Mouse (Mus musculus) bone marrow, adult 2 months (tissue): Measurements from ENCODE around the gene Lypd6b. TPM values are rescaled to one million over a fixed set of nuclear protein-coding genes. Genes with fewer than 3 reads are reported as not detected.
A peak's percentile ranks its signal among the peaks of the same experiment; 100 is the strongest.

Experiments used
- H3K27ac ChIP-seq: fragments of 200-500 bp; 2 replicates; pipeline ENCODE4 v1.5.1; 2012; ENCODE audit warnings: low read depth, mild to moderate bottlenecking, control low read depth, inconsistent platforms, low read length; ENCODE audit not compliant: control insufficient read depth, poor library complexity, insufficient read depth
- H3K4me1 ChIP-seq: fragments of 200-500 bp; 2 replicates; pipeline ENCODE4 v1.6.1; 2011; ENCODE audit warnings: low read length; ENCODE audit not compliant: control insufficient read depth, insufficient read depth
- H3K4me3 ChIP-seq: fragments of 200-500 bp; replicated peaks from 2 replicates; pipeline ENCODE3; 2011; ENCODE audit warnings: mild to moderate bottlenecking, low read depth, low read length, control low read depth; ENCODE audit not compliant: control insufficient read depth
- CTCF ChIP-seq: fragments of 200-500 bp; IDR thresholded peaks from 2 replicates; pipeline ENCODE4 v1.5.1; 2011; ENCODE audit warnings: low read length, control low read depth; ENCODE audit not compliant: control insufficient read depth, insufficient read depth
- POLR2A ChIP-seq: fragments of 200-500 bp; IDR thresholded peaks from 2 replicates; pipeline ENCODE4 v1.6.1; 2011; ENCODE audit warnings: low read depth, mild to moderate bottlenecking, control low read depth, low read length, borderline replicate concordance; ENCODE audit not compliant: control insufficient read depth
- WGBS: fragments of 180-500 bp; shearing (Covaris S2); methylation state at CpG from one replicate; pipeline ENCODE4 v1.1.7; 2018; 5-methylcytosine and 5-hydroxymethylcytosine counted together
- polyA plus RNA-seq: library from polyadenylated mRNA; stranded (reverse); fragments of >200 nt; gene quantifications from 2 replicates; pipeline ENCODE4 v1.2.4, GENCODE M21; 2011; ENCODE audit warnings: low replicate concordance; ENCODE audit not compliant: missing spikeins, insufficient read depth, insufficient read length

Lypd6b gene
- polyA plus RNA-seq, 1 experiment = not detected

DNA sequence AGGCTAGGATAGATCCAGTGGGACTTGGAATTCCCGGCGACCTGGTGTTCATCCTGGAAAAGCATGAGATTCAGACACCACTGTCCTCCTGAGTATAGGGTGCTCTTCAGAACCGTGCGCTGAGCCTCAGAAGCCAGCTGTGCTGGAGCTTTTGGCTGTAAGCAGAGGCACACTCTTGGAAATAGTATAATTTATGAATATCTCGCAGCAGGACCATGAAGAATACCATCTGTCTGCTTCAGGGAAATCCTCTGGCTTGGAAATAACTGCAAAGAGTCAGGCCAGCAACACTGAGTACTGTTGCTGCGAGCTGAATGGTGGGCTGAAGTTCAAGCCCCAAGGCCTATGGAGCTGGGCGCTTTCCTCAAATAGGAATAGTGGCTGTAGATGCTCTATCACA, 29.9 kb upstream of the Lypd6b start:
- TF ChIP-seq POLR2A (no peak), CTCF (no peak)
- Histone ChIP-seq H3K4me1 (no peaks in the 10 kb centered on the region), H3K4me3 (no peak overlapping the region), H3K27ac (no peak overlapping the region)
- WGBS = 83% methylated on average over 7 of the region's 7 CpGs

DNA sequence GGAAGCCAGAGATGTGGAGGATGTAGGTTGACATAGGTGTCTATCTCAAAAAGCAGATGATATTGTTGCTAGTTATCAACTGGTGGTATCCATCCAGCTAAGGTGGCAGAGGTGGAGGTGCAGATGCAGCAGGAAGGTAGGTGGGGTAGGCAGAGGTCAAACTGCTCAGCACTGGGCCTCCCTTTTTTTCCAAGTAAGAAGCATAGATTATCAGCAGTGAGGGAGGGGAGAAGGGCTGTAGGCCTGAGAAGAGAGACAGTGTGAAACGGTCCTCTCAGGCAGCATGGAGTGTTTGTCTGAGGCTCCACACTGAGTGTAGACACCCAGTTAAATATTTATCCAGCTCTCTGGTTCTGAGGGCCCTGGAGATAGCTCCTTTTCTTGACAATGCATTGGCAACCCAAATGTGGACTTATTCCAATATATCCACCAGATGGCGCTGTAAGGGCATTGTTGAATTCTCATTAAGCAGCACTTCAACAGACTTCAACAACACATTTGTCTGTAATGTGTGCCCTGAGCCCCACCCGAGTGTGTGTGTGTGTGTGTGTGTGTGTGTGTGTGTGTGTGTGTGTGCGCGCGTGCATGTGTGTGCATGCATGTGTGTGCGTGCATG, 23.0 kb upstream of the Lypd6b start:
- H3K4me1 ChIP-seq = no peaks in the 10 kb centered on the region
- no peak for TF ChIP-seq POLR2A
- peak; percentile 7; the same call in 1 of the 2 replicates for TF ChIP-seq CTCF
- H3K4me3 ChIP-seq = no peak overlapping the region
- WGBS = 38% methylated on average over 7 of the region's 7 CpGs
- H3K27ac ChIP-seq = no peak overlapping the region

DNA sequence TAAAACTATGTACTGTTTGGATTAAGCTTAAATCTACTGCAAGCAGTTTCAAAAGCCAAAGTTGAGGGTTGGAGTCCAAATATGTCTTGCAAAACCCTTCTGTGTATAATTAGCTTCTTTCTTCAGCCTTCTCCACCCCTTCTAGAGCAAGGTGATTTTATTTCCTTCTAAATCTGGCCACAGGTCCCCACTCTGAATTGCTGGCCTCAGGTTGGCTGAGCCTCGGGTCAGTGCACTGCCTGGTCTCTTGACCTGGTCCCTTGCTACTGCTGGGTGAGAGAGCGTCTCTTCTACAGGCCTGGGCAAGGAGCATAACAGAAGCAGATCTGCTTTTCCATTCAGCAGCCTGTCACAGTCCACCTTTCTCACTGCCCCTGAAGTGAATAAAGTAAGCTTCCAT, 18.6 kb upstream of the Lypd6b start:
- H3K27ac ChIP-seq = no peak overlapping the region
- WGBS = 83% methylated on average over 2 of the region's 2 CpGs
- H3K4me3 ChIP-seq = no peak overlapping the region
- H3K4me1 ChIP-seq = peaks cover 1% of the 10 kb centered on the region; the same call in 1 of the 2 replicates
- TF ChIP-seq POLR2A (no peak), CTCF (no peak)

DNA sequence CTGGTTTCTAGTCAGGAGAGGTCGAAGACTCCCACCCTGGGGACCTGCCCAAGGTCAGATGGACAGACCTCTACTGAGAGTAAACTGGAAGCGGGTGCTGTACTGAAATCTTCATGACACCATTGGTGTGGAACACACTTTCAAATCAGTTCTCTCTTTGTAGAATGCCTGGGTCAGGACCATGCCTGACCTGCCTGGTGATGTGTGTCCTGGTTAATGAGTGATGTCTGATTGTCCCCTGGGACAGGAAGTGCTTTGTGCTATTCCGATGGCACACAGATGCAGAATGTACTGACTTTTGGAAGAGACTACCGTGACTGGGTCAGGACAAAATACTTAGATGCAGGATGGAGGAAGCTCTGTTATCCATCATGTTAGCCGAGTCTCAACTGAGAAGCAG, 17.0 kb upstream of the Lypd6b start:
- no peak overlapping the region for H3K4me3 ChIP-seq
- TF ChIP-seq CTCF (no peak), POLR2A (no peak)
- WGBS = 74% methylated on average over 5 of the region's 5 CpGs
- no peak overlapping the region for H3K27ac ChIP-seq
- H3K4me1 ChIP-seq = peaks cover 1% of the 10 kb centered on the region; the same call in 1 of the 2 replicates

DNA sequence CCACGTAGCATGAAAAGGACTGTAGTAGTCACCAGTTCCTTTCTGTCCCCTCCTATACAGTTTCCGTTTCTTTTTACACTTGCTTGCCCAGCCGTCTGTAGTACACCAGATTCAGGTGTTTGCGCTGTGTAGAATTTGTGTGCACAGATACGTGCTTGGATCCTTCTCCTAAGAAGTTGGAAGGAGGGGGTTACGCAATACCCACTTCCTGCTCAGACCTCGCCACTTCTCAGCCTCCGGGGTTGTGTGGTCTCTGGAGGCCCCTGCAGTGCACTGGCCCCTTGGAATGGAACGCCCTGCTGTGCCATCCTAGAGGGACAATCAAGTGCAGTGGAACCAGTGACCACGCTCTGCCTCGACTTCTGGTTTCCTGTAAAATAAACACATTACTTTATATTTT, 16.3 kb upstream of the Lypd6b start:
- Histone ChIP-seq H3K27ac (no peak overlapping the region), H3K4me3 (peak overlapping the region; percentile 9), H3K4me1 (peaks cover 1% of the 10 kb centered on the region; the same call in 1 of the 2 replicates)
- TF ChIP-seq POLR2A (no peak), CTCF (no peak)
- WGBS = 2% methylated on average over 11 of the region's 11 CpGs

DNA sequence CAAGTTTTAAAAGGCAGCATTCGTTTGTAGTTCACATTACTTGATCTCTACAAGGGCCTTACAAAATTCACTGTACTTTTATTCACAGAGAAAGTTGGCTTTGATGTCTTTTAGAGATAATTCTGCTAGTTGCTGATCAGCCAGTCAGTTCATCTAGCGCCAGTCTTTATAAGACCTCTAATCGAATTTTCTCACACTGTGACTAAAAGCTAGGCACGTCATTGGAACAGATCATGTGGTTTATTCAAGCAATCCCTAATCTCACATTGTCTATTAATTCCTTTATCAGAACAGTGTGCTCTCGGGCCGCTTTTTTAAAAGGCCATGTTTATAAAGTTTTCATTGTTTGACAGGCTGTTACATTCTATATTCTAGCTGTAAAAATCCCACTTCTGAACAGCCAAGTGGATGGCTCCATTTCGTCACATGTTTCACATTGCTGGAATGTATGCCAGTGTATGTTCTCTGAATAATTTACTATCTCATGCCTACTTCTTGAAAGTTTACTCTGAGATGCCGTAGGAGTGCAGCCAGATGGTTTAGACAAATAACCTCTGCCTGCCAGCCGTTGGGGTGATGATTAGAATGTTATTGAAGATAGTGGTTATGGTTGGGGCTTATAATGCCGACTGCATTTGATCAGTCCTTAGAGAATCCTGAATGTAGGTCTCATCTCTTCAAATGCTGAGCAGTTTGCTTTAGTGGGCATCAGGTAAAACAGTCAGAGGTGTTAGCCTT, 14.1 kb upstream of the Lypd6b start:
- no peak overlapping the region; the same call in 1 of the 2 replicates for H3K27ac ChIP-seq
- peaks cover 1% of the 10 kb centered on the region; the same call in 1 of the 2 replicates for H3K4me1 ChIP-seq
- WGBS = 61% methylated on average over 10 of the region's 10 CpGs
- TF ChIP-seq POLR2A = no peak
- no peak for TF ChIP-seq CTCF
- H3K4me3 ChIP-seq = no peak overlapping the region

DNA sequence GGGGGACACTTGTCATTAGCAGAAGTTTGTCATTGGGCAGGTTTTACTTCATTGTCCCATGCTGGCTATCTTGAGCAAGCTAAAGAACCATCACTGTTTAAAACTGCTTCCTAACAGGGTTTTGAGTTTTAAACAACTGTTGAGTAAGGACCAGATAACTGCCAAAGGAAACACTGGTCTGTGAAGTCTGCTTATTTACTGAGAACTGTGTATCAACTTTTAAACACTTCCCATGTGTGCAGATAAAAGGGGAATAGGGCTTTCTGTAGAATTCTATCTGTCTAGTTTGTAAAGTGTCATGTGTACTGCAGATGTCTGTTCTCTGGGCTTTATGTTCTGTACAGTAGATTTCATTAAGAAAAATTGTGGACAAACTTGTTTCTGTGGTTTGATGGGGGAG, 13.3 kb upstream of the Lypd6b start:
- Histone ChIP-seq H3K4me3 (no peak overlapping the region), H3K27ac (peak overlapping the region; percentile 50; the same call in 1 of the 2 replicates), H3K4me1 (peaks cover 1% of the 10 kb centered on the region; the same call in 1 of the 2 replicates)
- no peak for TF ChIP-seq CTCF
- TF ChIP-seq POLR2A = no peak

DNA sequence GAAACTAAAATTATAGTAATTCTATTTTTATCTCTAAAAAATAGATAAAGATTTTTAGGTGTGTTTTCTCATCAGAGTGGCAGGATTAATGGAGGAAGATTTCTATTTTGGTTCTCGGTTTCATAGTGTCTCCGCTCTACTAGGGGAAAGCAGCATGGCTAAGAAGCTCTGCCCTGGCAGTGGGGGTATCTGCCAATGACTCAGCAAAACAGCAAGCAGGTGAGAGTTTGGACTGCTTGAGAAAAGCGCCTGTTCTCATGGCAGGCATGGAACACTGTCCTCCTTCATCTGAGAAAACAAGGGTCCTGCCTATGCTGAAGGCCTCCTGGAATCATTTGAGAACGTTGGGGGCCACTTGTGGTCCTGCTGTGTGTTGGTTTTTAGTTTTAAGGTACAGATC, 12.3 kb upstream of the Lypd6b start:
- no peak overlapping the region for H3K4me3 ChIP-seq
- no peak for TF ChIP-seq CTCF
- TF ChIP-seq POLR2A = no peak
- H3K27ac ChIP-seq = no peak overlapping the region
- H3K4me1 ChIP-seq = peaks cover 1% of the 10 kb centered on the region; the same call in 1 of the 2 replicates
- WGBS = 62% methylated on average over 4 of the region's 4 CpGs

DNA sequence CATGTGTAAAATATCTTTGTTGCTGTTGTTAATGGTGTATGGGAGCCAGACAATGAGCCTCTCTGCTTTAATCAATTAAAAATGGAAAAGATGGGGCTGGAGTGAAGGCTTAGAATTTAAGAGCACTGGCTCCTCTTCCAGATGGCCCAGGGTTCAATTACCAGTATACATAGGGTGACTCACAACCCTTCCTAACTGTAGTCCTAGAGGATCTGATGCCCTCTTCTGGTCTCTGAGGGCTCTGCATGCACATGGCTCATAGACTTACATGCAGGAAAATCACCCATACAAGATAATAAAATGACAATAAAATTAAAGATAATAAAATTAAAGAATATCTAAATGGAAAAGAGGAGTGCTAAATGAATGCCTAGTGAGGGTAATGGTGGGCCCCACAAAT, 11.8 kb upstream of the Lypd6b start:
- H3K27ac ChIP-seq = no peak overlapping the region
- TF ChIP-seq POLR2A = no peak
- H3K4me1 ChIP-seq = peaks cover under 1% of the 10 kb centered on the region; the same call in 1 of the 2 replicates
- H3K4me3 ChIP-seq = no peak overlapping the region
